Comparison of ENCODE assay signal across 8 mouse cellular contexts in genomic region chr9:22050351-22050889, GRCm38 (mm10). TPM values are rescaled to one million over a fixed set of nuclear protein-coding genes. Genes with fewer than 3 reads are reported as not detected.
DNase-seq lines count a peak whose midpoint lies in the region; ATAC-seq and TF ChIP-seq lines count a peak whose summit lies in the region.

No protein-coding gene starts in this region.

- H3K9ac ChIP-seq in forebrain, embryonic 16.5 days (replicated peaks; ENCODE audit: low read depth, low read length) = peak overlapping the region; percentile 95
- H3K9ac ChIP-seq in hindbrain, postnatal 0 days (replicated peaks; ENCODE audit: low read length) = peak overlapping the region; percentile 86

- under 1% methylated on average over 43 of the region's 43 CpGs for WGBS in cerebellum, adult 2 months
- under 1% methylated on average over 39 of the region's 43 CpGs for WGBS in forebrain, embryonic 16.5 days
- WGBS in hindbrain, postnatal 0 days = under 1% methylated on average over 27 of the region's 43 CpGs

- peak overlapping the region; percentile 85 for H3K4me3 ChIP-seq in cerebellum, adult 2 months (replicated peaks; ENCODE audit: insufficient read depth, low read depth, low read length)
- H3K4me3 ChIP-seq in forebrain, embryonic 16.5 days (replicated peaks; ENCODE audit: low read length) = peak overlapping the region; percentile 90
- peak overlapping the region; percentile 92 for H3K4me3 ChIP-seq in hindbrain, postnatal 0 days (ENCODE audit: low read length)

- TF ChIP-seq CTCF in cerebellum, adult 2 months (IDR thresholded peaks at IDR 0.05; ENCODE audit: borderline replicate concordance, insufficient read depth, low read depth, low read length) = no peak
- no peak for TF ChIP-seq CTCF in hindbrain, postnatal 0 days (IDR thresholded peaks at IDR 0.05; ENCODE audit: low read depth)

- peak; percentile 55 to 63 for DNase-seq in adrenal gland, adult 18-20 months (ENCODE audit: low spot score in 2 of 2)
- peak; percentile 88 to 90 for DNase-seq in cerebellum, adult 2 months
- DNase-seq in hindbrain, postnatal 0 days (ENCODE audit: low spot score) = peak; percentile 73
- DNase-seq in left cerebral cortex, adult 8-10 months (ENCODE audit: low spot score in 2 of 2) = peak; percentile 56 to 80
- peak; percentile 31 for DNase-seq in lung, postnatal 36 days
- DNase-seq in right cerebral cortex, adult 2 months (ENCODE audit: low spot score in 2 of 2) = peak; percentile 69 to 70

- TF ChIP-seq POLR2A in cerebellum, adult 2 months (IDR thresholded peaks at IDR 0.05; ENCODE audit: borderline replicate concordance, insufficient read depth, low read length) = no peak

- peak; percentile 13 for ATAC-seq in forebrain, embryonic 16.5 days
- peak; percentile 11; the same call in 1 of the 2 replicates for ATAC-seq in hindbrain, postnatal 0 days
- ATAC-seq in activated CD4-positive, CD25-positive, alpha-beta regulatory T cell, adult 4 months = no peak

- peak overlapping the region; percentile 83 for H3K27ac ChIP-seq in cerebellum, adult 2 months (ENCODE audit: insufficient read depth, low read length)
- peak overlapping the region; percentile 96 for H3K27ac ChIP-seq in forebrain, embryonic 16.5 days (ENCODE audit: low read length)
- H3K27ac ChIP-seq in hindbrain, postnatal 0 days = peak overlapping the region; percentile 96

- H3K27me3 ChIP-seq in cerebellum, adult 2 months (ENCODE audit: control insufficient read depth, insufficient read depth, low read length) = no peaks in the 10 kb centered on the region
- H3K27me3 ChIP-seq in forebrain, embryonic 16.5 days (replicated peaks; ENCODE audit: control insufficient read depth, insufficient read depth, low read length) = no peaks in the 10 kb centered on the region
- no peaks in the 10 kb centered on the region for H3K27me3 ChIP-seq in hindbrain, postnatal 0 days (ENCODE audit: insufficient read depth, low read length)

- peaks cover 28% of the 10 kb centered on the region for H3K4me1 ChIP-seq in cerebellum, adult 2 months (ENCODE audit: control insufficient read depth, insufficient read depth, low read length)
- H3K4me1 ChIP-seq in forebrain, embryonic 16.5 days (replicated peaks; ENCODE audit: control insufficient read depth, insufficient read depth, low read length) = peaks cover 40% of the 10 kb centered on the region
- peaks cover 23% of the 10 kb centered on the region; the same call in 1 of the 2 replicates for H3K4me1 ChIP-seq in hindbrain, postnatal 0 days (ENCODE audit: insufficient read depth, low read length)

- H3K9me3 ChIP-seq in forebrain, embryonic 16.5 days (ENCODE audit: control insufficient read depth, low read length) = no peaks in the 10 kb centered on the region
- no peaks in the 10 kb centered on the region for H3K9me3 ChIP-seq in hindbrain, postnatal 0 days (ENCODE audit: low read length)

- H3K36me3 ChIP-seq in forebrain, embryonic 16.5 days (ENCODE audit: control insufficient read depth, insufficient read depth) = no peaks in the 10 kb centered on the region
- H3K36me3 ChIP-seq in hindbrain, postnatal 0 days (ENCODE audit: insufficient read depth, low read length) = no peaks in the 10 kb centered on the region

- peak overlapping the region; percentile 93 for H3K4me2 ChIP-seq in forebrain, embryonic 16.5 days (ENCODE audit: low read length)
- peak overlapping the region; percentile 72 for H3K4me2 ChIP-seq in hindbrain, postnatal 0 days (ENCODE audit: low read depth, low read length)

RNA-seq across cellular contexts. Expression of gene Elavl3, which starts 1.4 kb away (rescaled TPM):
- 1 to 10 TPM; 2.7 to 2.8 TPM for total RNA-seq in adrenal gland, adult 18-20 months (2021)
- polyA plus RNA-seq in cerebellum, adult 2 months (2012; rRNA removed) = 165 and 169 TPM in 2 replicates
- 77.6 and 101 TPM in 2 replicates for polyA plus RNA-seq in forebrain, embryonic 16.5 days (2015; fragmentation: Nextera tagmentation; extraction: Ambion mirVana)
- total RNA-seq in hindbrain, postnatal 0 days (2014; rRNA removed) = 192 and 204 TPM in 2 replicates
- 69.9 and 71.7 TPM in 2 replicates for polyA plus RNA-seq in hindbrain, postnatal 0 days (2015; fragmentation: Nextera tagmentation; extraction: Ambion mirVana)
- 100 to 1,000 TPM; 132 to 153 (median 147) TPM for total RNA-seq in left cerebral cortex, adult 8-10 months (2022)
- polyA plus RNA-seq in activated CD4-positive, CD25-positive, alpha-beta regulatory T cell, adult 4 months (2017; shearing (Covaris generic)) = not detected

RNA-seq across cellular contexts. Expression of gene Gm49318, which starts 20.6 kb away (rescaled TPM):
- total RNA-seq in adrenal gland, adult 18-20 months (2021) = under 1 TPM in 1 of 2 experiments, not detected in 1; 0.61 TPM
- polyA plus RNA-seq in cerebellum, adult 2 months (2012; rRNA removed) = not detected in 2 replicates
- polyA plus RNA-seq in forebrain, embryonic 16.5 days (2015; fragmentation: Nextera tagmentation; extraction: Ambion mirVana) = not detected in 2 replicates
- not detected in 2 replicates for total RNA-seq in hindbrain, postnatal 0 days (2014; rRNA removed)
- polyA plus RNA-seq in hindbrain, postnatal 0 days (2015; fragmentation: Nextera tagmentation; extraction: Ambion mirVana) = not detected in 2 replicates
- not detected for total RNA-seq in left cerebral cortex, adult 8-10 months (2022)
- not detected for polyA plus RNA-seq in activated CD4-positive, CD25-positive, alpha-beta regulatory T cell, adult 4 months (2017; shearing (Covaris generic))

RNA-seq across cellular contexts. Expression of gene Zfp653, which starts 20.8 kb away (rescaled TPM):
- total RNA-seq in adrenal gland, adult 18-20 months (2021) = 1 to 10 TPM; 8.4 to 8.7 TPM
- 45.4 and 48.3 TPM in 2 replicates for polyA plus RNA-seq in cerebellum, adult 2 months (2012; rRNA removed)
- polyA plus RNA-seq in forebrain, embryonic 16.5 days (2015; fragmentation: Nextera tagmentation; extraction: Ambion mirVana) = 20.7 and 22.4 TPM in 2 replicates
- total RNA-seq in hindbrain, postnatal 0 days (2014; rRNA removed) = 28.8 and 30.0 TPM in 2 replicates
- 12.8 and 13.2 TPM in 2 replicates for polyA plus RNA-seq in hindbrain, postnatal 0 days (2015; fragmentation: Nextera tagmentation; extraction: Ambion mirVana)
- 10 to 100 TPM; 20.7 to 23.7 (median 21.9) TPM for total RNA-seq in left cerebral cortex, adult 8-10 months (2022)
- polyA plus RNA-seq in activated CD4-positive, CD25-positive, alpha-beta regulatory T cell, adult 4 months (2017; shearing (Covaris generic)) = 1 to 10 TPM; 3.3 to 4.0 TPM

RNA-seq across cellular contexts. Expression of gene Ecsit, which starts 34.8 kb away (rescaled TPM):
- 10 to 100 TPM; 49.0 to 64.4 TPM for total RNA-seq in adrenal gland, adult 18-20 months (2021)
- polyA plus RNA-seq in cerebellum, adult 2 months (2012; rRNA removed) = 85.2 and 90.2 TPM in 2 replicates
- 62.5 and 67.4 TPM in 2 replicates for polyA plus RNA-seq in forebrain, embryonic 16.5 days (2015; fragmentation: Nextera tagmentation; extraction: Ambion mirVana)
- 59.9 and 68.8 TPM in 2 replicates for total RNA-seq in hindbrain, postnatal 0 days (2014; rRNA removed)
- 51.0 and 56.0 TPM in 2 replicates for polyA plus RNA-seq in hindbrain, postnatal 0 days (2015; fragmentation: Nextera tagmentation; extraction: Ambion mirVana)
- total RNA-seq in left cerebral cortex, adult 8-10 months (2022) = 10 to 100 TPM; 45.4 to 50.8 (median 48.0) TPM
- 10 to 100 TPM; 31.0 to 31.1 TPM for polyA plus RNA-seq in activated CD4-positive, CD25-positive, alpha-beta regulatory T cell, adult 4 months (2017; shearing (Covaris generic))

RNA-seq across cellular contexts. Expression of gene Prkcsh, which starts 47.8 kb away (rescaled TPM):
- total RNA-seq in adrenal gland, adult 18-20 months (2021) = 100 to 1,000 TPM; 132 to 173 TPM
- 91.3 and 95.3 TPM in 2 replicates for polyA plus RNA-seq in cerebellum, adult 2 months (2012; rRNA removed)
- 90.0 and 93.9 TPM in 2 replicates for polyA plus RNA-seq in forebrain, embryonic 16.5 days (2015; fragmentation: Nextera tagmentation; extraction: Ambion mirVana)
- 84.9 and 89.7 TPM in 2 replicates for total RNA-seq in hindbrain, postnatal 0 days (2014; rRNA removed)
- polyA plus RNA-seq in hindbrain, postnatal 0 days (2015; fragmentation: Nextera tagmentation; extraction: Ambion mirVana) = 67.5 and 69.7 TPM in 2 replicates
- total RNA-seq in left cerebral cortex, adult 8-10 months (2022) = 10 to 100 TPM; 89.5 to 94.0 (median 91.8) TPM
- polyA plus RNA-seq in activated CD4-positive, CD25-positive, alpha-beta regulatory T cell, adult 4 months (2017; shearing (Covaris generic)) = 10 to 100 TPM; 28.9 to 43.9 TPM

Comparison
In these comparisons a context has a peak if more than half of its experiments do, and no peak if none do; other contexts are left out.
1. DNase-seq: peak in every context shown above with its lines; median percentile 89 in cerebellum, adult 2 months; 73 in hindbrain, postnatal 0 days; 70 in right cerebral cortex, adult 2 months; 68 in left cerebral cortex, adult 8-10 months; 59 in adrenal gland, adult 18-20 months; 31 in lung, postnatal 36 days.
2. RNA of gene Elavl3, which starts 1.4 kb away (polyA plus RNA-seq): 165 to 169 TPM in cerebellum, adult 2 months, 77.6 to 101 TPM in forebrain, embryonic 16.5 days and 69.9 to 71.7 TPM in hindbrain, postnatal 0 days; not detected in activated CD4-positive, CD25-positive, alpha-beta regulatory T cell, adult 4 months; every median in the first group is over 10 times any median in the second.
3. Peak in every context shown above with its lines, with median percentiles within 50 percentile points of each other: H3K27ac ChIP-seq and H3K4me3 ChIP-seq.